Mouse (Mus musculus) adrenal gland, postnatal 4 days (tissue): ENCODE results near the gene Idh2. TPM values are rescaled to one million over a fixed set of nuclear protein-coding genes. Genes with fewer than 3 reads are reported as not detected.

ENCODE experiments used
- DNase-seq, 2 experiments: peaks; one replicate each; pipeline ENCODE4 v3.0.0; 2021 to 2022; ENCODE audit warnings: low spot score in 2 of 2, mixed read lengths in 2 of 2
- total RNA-seq, 2 experiments: library from RNA; stranded (reverse); gene quantifications; 2 replicates each; pipeline ENCODE4 v1.2.3; 2021

Idh2 gene
- total RNA-seq, 2 experiments from 2014 or later, result 275 to 289 TPM

- no peak for DNase-seq
Measured at GRCm38 (mm10) chr7:80088191-80088590, 27.0 kb downstream of the Idh2 start.

- DNase-seq, result no peak
Measured at GRCm38 (mm10) chr7:80085970-80086715, 29.0 kb downstream of the Idh2 start.

- DNase-seq, result no peak
Measured at GRCm38 (mm10) chr7:80084484-80084931, 30.7 kb downstream of the Idh2 start.

GRCm38 (mm10) chr7:80081586-80082554 is 33.3 kb downstream of the Idh2 start:
- no peak for DNase-seq

GRCm38 (mm10) chr7:80078792-80079301 is 36.3 kb downstream of the Idh2 start:
- DNase-seq, result peak in 1 of 2 experiments; percentile 66

GRCm38 (mm10) chr7:80077801-80078200 is 37.4 kb downstream of the Idh2 start:
- no peak for DNase-seq

- no peak for DNase-seq
Measured at GRCm38 (mm10) chr7:80076961-80077716, 38.1 kb downstream of the Idh2 start.

- no peak for DNase-seq
Measured at GRCm38 (mm10) chr7:80075946-80076583, 39.1 kb downstream of the Idh2 start.

GRCm38 (mm10) chr7:80074921-80075441 is 40.2 kb downstream of the Idh2 start:
- DNase-seq, result no peak

- DNase-seq, result no peak
Measured at GRCm38 (mm10) chr7:80073506-80073905, 41.7 kb downstream of the Idh2 start.

- DNase-seq, result no peak
Measured at GRCm38 (mm10) chr7:80072297-80072696, 42.9 kb downstream of the Idh2 start.

- DNase-seq, result no peak
Measured at GRCm38 (mm10) chr7:80071209-80071608, 44.0 kb downstream of the Idh2 start.

- peak in 1 of 2 experiments; percentile 47 for DNase-seq
Measured at GRCm38 (mm10) chr7:80069615-80070327, 45.4 kb downstream of the Idh2 start.

GRCm38 (mm10) chr7:80068341-80068740 is 46.9 kb downstream of the Idh2 start:
- no peak for DNase-seq

GRCm38 (mm10) chr7:80066675-80067455 is 48.3 kb downstream of the Idh2 start:
- DNase-seq, result no peak

GRCm38 (mm10) chr7:80065250-80065649 is 49.9 kb downstream of the Idh2 start:
- DNase-seq, result no peak

GRCm38 (mm10) chr7:80063902-80064736 is 51.1 kb downstream of the Idh2 start:
- DNase-seq, result no peak

GRCm38 (mm10) chr7:80063244-80063643 is 51.9 kb downstream of the Idh2 start:
- DNase-seq, result no peak
